Mouse (Mus musculus): ENCODE results near the gene Dynlrb2. TPM values are rescaled to one million over a fixed set of nuclear protein-coding genes. Genes with fewer than 3 reads are reported as not detected.

Dynlrb2 gene
- total RNA-seq (2023): not detected

DNA sequence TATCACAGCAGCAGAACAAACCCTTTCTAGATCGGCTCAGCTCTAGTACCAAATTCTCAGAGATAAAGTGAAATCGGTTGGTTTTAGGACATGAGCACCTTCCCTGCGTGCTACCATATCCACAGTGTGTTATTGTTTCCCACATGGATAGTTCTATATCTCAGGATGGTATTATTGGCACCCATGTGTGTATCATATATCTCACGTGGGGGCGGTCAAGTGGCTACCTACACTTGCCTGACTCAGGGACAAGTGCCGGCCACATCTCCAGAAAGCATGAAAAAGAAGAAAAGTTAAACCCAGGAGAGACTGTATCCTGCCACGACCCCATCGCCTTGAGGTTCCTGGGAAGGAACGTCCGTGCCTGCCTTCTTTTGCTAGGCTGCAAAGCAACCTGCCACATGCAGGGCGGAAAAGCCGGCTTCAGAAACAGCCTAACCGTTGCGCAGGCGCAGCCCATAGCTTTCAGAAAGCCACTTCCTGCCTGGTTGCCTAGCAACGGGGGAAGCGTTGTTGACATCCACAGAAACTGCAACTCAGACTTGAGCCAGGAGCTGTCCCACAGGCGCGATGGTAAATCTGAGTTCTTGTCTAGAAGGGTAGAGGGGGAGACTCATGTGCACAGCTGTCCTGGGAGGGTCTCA, at the start of gene Dynlrb2:
Dynlrb2 (plus strand) TSS at position 498 of the 644 bp plus-strand sequence.

Other genes with a start within 250 kb of the Dynlrb2 start
- 1 to 10 TPM; 6.2 to 8.4 TPM for gene Cdyl2, start 228.0 kb downstream of the Dynlrb2 start, total RNA-seq (2023)